Mouse (Mus musculus) E14TG2a.4 (cell line): Measurements from ENCODE around the gene Vmn2r8.

Source experiments
- CTCF ChIP-seq: conservative IDR thresholded peaks from 2 replicates; pipeline ENCODE4 v1.5.1; 2014; ENCODE audit warnings: low read length
- NANOG ChIP-seq: IDR thresholded peaks from 2 replicates; pipeline ENCODE4 v1.6.1; 2014; ENCODE audit warnings: borderline replicate concordance, low read length, mixed read lengths
- POU5F1 ChIP-seq: IDR thresholded peaks from 2 replicates; pipeline ENCODE4 v1.6.1; 2014; ENCODE audit warnings: low read length, borderline replicate concordance

DNA sequence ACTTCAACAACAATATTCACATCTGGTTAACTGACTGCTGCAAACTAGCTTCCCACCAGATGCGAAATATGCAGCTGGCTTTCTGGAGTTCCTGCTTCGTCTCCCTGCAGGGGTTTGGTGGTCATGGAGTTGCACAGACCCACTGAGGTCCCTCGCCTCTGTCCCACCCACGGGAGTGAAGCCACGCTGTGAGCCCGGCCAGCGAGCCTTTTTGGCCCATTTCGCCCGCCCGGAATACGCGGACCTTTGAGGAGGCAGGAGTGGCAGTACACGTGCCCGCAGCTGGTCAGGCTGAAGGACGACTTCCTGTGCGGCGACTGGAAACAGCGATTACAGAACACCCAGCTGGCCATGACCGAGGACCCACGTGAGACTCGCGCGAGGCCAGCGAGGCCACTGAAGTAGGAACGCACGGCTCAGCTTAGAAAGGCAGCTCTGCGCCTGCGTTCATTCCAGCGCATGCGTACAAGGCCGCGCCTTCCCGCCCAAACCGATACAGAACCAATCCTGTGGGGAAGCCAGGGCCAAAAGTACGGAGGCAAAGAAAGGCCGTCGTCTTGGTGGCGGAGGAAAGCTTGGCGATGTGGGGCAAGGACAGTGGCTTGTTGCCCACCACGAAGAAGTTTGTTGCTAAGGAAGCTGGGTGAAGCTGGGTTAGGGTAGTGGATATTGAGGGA, 33.9 kb downstream of the Vmn2r8 start, which contains the start of gene Rnf212:
- TF ChIP-seq CTCF (no peak), POU5F1 (no peak), NANOG (no peak)
